Mouse (Mus musculus) gastrocnemius, postnatal 25 days (tissue): ENCODE measurements around the gene Dazap1. TPM values are rescaled to one million over a fixed set of nuclear protein-coding genes. Genes with fewer than 3 reads are reported as not detected.

Experiments used
- DNase-seq: peaks from one replicate; pipeline ENCODE4 v3.0.0; 2022
- total RNA-seq, 2 experiments: library from RNA; stranded (reverse); gene quantifications; 1 replicate in 1 of 2; 2 replicates in 1 of 2; pipeline ENCODE4 v1.2.3; 2021

The Dazap1 gene
- total RNA-seq, 2 experiments from 2014 or later = 40.1 to 43.6 TPM

DNA sequence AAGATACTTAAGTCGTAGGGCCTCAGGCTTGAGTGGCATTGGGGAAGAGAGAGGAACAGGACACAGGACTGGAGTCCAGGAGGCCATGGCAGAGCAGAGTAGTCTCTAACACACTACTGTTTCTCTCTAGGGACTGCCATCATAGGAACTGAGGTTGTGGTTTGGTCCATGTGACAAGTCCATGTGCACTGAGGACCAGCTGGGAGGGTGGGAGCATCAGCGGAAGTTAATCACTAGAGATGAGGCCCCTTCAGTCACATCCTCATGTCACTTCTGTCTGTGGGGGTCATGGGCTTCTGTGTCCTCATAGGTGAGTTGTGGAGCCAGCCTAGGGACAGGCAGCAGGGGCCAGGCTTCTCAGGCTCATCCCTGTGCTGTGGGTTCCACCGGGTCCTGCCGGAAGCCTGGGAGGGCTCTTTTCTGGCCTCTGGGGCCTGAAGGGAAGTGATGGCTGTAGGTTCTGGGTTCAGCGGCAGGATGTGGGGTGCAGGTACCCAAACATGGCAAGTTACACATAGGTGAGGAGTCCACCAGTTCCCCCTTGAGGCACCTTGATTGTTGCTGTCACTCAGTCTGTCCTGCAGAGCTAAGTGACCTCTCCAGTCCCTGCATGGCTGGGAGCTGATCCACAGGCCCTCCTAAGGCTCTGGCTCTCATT is 10.0 kb downstream of the Dazap1 start:
- no peak for DNase-seq

- DNase-seq = no peak
Measured at GRCm38 (mm10) chr10:80271870-80272585, 10.7 kb downstream of the Dazap1 start.

DNA sequence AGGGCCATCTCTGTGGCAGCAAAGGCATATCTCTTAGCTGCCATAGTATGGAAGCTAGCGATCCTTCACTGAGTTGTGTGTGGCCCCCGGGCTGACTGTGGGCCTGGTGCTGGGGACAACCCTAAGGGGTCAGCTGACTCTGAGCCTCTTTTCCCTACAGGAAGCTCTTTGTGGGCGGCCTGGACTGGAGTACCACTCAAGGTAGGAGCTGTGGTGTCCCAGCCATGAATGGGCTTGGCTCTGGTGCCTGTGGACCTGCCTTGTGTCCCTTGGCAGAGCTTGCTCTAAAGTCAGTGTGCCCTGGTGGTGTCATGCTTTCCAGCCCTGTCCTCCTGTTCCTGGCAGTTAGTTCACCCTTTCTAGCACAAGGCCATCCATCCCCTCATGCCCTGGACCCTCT is 12.6 kb downstream of the Dazap1 start:
- no peak for DNase-seq

- no peak for DNase-seq
Measured at GRCm38 (mm10) chr10:80276238-80276637, 15.0 kb downstream of the Dazap1 start.

- no peak for DNase-seq
Measured at GRCm38 (mm10) chr10:80278390-80278789, 17.1 kb downstream of the Dazap1 start.

DNA sequence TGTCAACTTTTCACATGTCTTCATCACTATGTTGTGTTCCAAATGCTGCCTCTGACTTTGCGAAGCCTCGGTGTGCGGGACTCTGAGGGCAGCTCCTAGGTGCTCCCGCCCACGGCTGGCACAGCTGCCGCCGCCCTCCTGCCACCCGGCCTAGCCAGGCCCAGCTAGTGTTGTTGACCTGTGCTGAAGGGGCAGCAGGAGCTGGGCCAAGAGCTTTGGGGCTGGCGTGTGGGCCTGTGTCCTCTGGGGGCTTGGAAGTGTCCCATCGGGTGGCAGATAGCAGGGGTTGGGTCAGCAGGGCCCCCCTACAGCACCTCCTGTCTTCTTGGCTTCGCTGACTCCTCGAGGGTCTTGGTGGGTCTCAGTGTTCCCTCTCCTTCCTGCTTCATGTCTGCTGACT is 18.0 kb downstream of the Dazap1 start:
- no peak for DNase-seq

GRCm38 (mm10) chr10:80281304-80281703 is 20.0 kb downstream of the Dazap1 start:
- DNase-seq = no peak

DNA sequence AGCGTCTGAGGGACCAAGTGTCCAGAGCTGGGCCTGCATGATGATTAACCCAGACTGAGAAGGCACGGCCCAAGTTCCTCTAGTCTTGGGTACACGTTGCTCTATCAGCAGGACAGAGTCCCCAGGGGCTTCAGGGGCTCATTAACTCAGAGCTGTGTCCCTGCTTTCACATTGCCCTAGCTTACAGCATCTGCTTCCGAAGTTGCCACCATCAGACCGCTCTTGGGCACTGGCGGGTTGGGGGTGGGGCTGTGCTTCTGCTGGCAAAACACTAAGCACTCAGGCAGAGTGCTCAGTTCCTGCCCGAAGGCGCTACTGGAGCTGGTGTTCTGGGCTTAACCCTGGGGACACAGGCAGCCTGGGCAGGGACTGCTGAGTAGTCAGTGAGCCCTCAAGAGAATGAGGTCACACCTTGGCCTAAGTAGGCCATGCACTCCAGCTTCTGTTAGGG is 20.7 kb downstream of the Dazap1 start:
- peak; percentile 48 for DNase-seq

GRCm38 (mm10) chr10:80282481-80283441 is 21.5 kb downstream of the Dazap1 start:
- DNase-seq = no peak

DNA sequence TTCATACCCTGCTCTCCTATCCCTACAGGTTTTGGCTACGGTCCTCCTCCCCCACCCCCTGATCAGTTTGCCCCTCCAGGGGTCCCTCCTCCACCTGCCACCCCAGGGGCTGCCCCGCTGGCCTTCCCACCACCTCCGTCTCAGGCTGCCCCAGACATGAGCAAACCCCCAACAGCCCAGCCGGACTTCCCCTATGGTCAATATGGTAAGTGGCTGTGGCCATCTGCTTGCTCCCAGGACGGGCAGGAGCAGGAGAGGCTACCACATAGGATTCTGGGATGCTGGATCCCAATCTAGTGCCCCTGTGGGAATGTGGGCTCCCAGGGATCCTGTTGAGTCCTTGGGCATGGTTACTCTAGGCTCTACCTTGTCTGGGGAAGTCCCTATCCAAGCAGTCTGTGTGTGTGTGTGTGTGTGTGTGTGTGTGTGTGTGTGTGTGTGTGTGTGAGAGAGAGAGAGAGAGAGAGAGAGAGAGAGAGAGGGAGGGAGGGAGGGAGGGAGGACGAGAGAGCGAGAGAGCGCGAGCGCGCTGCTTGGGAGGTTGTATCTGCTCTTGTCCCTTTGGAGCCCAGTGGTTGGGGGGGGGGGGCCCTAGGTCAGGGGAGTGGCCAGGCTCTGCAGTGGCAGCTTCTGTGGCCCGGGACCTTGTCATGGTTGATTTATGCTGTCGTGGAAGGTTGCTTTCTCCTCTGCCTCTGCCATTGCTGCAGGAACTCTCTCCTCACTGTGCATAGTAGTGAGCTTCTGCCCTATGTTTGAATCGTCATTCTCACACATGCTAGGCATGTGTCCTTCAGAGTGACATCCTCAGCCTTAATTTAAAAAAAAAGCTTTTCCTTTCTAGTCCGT is 24.2 kb downstream of the Dazap1 start:
- no peak for DNase-seq

DNA sequence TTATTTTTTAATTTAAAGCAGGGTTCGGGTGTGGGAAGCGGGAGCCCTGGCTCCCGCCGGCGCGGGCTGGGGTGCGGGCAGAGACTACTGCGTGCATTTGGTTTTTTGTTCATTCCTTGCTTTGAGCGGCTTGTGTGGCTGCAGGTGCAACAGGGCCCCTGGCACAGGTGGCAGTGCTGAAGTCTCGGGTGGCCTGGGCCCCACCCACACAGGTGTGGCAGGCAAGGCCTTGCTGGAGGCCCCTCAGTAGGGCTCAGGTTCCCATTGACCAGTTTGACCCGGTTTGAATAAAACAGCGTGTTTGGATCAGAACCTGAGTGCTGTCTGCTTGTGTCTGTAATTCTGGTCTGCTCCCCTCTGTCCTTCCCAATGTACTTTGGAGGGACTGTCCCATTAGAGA is 26.8 kb downstream of the Dazap1 start:
- no peak for DNase-seq

DNA sequence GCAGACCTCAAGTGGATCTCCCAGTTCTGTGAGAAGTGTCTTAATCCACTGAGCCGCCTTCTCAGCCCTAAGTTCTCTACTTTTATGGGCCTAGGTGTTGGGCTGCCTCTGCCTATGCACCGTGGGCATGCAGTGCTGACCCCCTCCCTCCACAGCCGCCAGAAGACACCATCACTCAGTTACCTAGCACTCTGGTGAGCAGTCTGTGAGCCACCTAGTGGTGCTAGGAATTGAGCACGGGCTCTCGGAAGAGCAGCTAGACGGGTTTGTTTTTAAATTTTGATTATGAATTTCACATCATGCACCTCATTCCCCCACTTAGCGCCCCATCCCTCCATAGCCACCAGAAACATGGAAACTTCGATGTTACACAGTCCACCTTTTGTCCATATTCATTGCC is 27.4 kb downstream of the Dazap1 start:
- no peak for DNase-seq

DNA sequence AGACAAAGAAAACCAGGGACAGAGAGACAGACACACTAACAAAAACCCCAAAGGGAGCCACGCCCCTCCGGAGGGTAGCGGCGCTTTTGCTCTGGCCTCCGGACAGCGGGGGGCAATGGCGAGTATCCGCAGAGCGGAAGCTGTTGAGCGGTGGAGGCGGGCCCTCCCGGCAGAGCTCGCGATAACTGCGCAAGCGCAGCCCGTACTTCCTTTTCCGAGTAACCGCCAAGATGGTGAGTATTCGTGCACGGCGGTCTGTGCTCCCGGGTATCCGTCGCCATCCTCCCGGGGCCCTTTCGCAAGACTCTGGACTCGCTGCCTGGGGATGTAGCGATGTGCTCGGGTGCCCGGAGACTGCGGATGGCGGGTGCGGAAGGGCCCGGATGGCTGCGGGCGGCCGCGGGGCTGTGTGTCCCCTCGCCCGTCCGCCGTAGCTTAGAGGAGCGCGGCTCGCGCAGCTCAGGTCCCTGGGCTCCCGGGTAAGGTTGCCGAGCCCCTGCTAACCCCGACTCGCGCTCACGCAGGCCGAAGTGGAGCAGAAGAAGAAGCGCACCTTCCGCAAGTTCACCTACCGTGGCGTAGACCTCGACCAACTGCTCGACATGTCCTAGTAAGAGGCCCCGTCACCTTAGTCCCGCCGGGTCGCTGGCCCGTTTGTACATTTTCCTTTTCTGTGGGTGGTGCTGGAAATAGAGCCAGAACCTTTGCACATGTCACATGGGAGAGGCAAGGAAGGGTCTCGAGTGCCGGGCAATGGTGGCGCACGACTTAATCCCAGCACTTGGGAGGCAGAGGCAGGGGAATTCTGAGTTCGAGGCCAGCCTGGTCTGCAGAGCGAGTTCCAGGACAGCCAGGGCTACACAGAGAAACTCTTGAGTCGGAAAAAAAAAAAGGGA is 31.2 kb downstream of the Dazap1 start, which contains the start of gene Rps15:
Gene Rps15 (plus strand): TSS at position 203 of the 896 bp plus-strand sequence.
- peak; percentile 92 for DNase-seq

DNA sequence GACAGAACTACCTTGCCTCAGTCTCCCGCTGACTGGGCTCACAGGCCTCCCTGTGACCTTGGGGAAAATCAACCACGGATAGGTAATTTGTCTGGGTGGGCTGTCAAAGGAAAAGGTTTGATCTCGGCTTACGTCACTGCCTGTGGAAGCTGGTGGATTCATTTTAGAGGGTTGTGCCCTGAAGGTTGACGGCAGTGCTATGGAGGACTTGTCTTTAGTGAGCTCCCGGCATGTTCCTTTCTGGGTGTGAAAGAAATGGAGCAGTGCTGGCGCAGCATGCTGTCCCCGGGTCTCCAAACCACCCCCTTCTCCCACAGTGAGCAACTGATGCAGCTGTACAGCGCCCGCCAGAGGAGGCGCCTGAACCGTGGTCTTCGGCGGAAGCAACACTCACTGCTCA is 32.0 kb downstream of the Dazap1 start:
- no peak for DNase-seq

GRCm38 (mm10) chr10:80294311-80294710 is 33.0 kb downstream of the Dazap1 start:
- DNase-seq = no peak

- no peak for DNase-seq
Measured at GRCm38 (mm10) chr10:80294788-80295303, 33.6 kb downstream of the Dazap1 start.

- peak; percentile 70 for DNase-seq
Measured at GRCm38 (mm10) chr10:80295618-80296425, 34.5 kb downstream of the Dazap1 start, which contains the start of gene Apc2. TSS of gene Apc2 (plus strand) at chr10:80295977.

DNA sequence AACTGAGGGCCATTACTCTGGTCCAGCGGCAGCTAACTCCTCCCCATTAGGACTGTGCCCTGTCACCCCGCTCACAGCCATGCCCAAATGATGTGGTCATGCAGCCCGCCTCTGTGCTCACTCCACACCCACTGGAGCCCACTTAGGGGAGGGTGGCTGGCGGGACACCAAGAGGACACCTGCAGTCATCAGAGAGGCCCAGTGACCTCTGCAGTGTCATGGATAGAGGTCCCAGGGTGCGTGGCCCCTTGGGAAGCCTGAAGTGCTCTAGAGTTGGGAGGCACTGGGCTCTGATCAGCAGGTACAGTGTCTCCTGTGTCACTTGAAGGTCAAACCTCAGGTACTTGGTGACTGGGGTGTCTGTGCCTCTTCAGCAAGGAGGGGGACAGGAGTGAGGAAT is 35.5 kb downstream of the Dazap1 start:
- no peak for DNase-seq

- DNase-seq = no peak
Measured at GRCm38 (mm10) chr10:80297526-80298133, 36.3 kb downstream of the Dazap1 start.
